Mouse (Mus musculus): ENCODE results near the gene Wdfy2. TPM values are rescaled to one million over a fixed set of nuclear protein-coding genes. Genes with fewer than 3 reads are reported as not detected.
"Not testable (repeated sequence)": the region's sequence is repeated elsewhere in the genome, so short reads cannot be mapped to it uniquely, and the experiment has no call there.

Gene Wdfy2
- polyA plus RNA-seq, 1 experiment from 2014 or later, result 10.0 TPM

DNA sequence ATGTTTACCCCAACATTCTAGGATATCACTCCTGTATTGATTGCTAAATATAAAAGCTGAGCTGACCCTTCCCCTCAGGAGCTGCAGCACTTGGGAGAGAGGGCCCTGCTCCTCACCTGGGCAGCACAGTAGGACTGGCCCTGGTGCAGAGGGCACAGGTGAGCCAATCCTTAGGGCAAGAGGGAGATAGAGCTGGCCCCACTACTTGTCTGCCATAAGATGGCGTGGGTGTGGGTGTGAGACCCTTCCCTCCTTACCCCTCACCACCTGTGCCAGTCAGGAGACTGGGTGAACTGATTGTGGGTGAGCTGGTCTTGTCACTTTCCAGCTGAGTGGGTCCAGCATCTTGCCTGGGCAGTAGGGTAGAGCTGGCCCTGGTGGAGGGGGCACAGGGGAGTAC, 47.2 kb downstream of the Wdfy2 start:
- 50% methylated on average over 1 of the region's 1 CpGs for WGBS
- Histone ChIP-seq H3K36me3 (ENCODE audit: insufficient read depth) (no peaks in the 10 kb centered on the region), H3K4me1 (ENCODE audit: insufficient read depth) (peaks cover 5% of the 10 kb centered on the region; the same call in 1 of the 2 replicates), H3K27me3 (ENCODE audit: insufficient read depth, low read length) (no peaks in the 10 kb centered on the region), H3K4me2 (no peak overlapping the region), H3K27ac (ENCODE audit: low read depth) (no peak overlapping the region), H3K9ac (no peak overlapping the region), H3K4me3 (ENCODE audit: low read depth, low read length) (no peak overlapping the region), H3K9me3 (ENCODE audit: low read depth, low read length) (no peaks in the 10 kb centered on the region)
- DNase-seq (no peak), ATAC-seq (ENCODE audit: insufficient read depth) (no peak)
- TF ChIP-seq CTCF (IDR thresholded peaks at IDR 0.05; ENCODE audit: low read depth), result no peak

DNA sequence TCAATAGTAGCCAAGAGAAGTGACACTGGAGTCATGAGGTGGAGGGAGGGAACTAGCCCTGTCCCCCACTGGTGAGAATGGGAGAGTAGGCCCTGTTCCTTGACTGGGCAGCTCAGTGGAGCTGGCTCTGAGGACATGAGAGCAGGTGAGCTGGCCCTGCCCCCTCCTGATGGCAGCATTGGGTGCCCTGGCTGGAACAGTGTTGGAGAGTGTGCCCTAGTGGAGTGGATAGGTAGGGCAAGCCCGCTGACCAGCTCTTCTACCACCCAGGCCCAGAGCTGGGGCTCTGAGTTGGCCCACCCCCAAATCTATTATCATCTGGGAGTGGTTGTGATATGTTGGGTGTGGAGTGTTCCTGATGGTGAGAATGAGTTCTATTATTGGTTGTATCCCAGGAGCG, 47.7 kb downstream of the Wdfy2 start:
- Histone ChIP-seq H3K9me3 (ENCODE audit: low read depth, low read length) (no peaks in the 10 kb centered on the region), H3K4me1 (ENCODE audit: insufficient read depth) (no peaks in the 10 kb centered on the region; the same call in 1 of the 2 replicates), H3K36me3 (ENCODE audit: insufficient read depth) (no peaks in the 10 kb centered on the region), H3K4me2 (no peak overlapping the region), H3K27ac (ENCODE audit: low read depth) (no peak overlapping the region), H3K9ac (no peak overlapping the region), H3K27me3 (ENCODE audit: insufficient read depth, low read length) (no peaks in the 10 kb centered on the region), H3K4me3 (ENCODE audit: low read depth, low read length) (no peak overlapping the region)
- DNase-seq (no peak), ATAC-seq (ENCODE audit: insufficient read depth) (no peak)
- TF ChIP-seq CTCF (IDR thresholded peaks at IDR 0.05; ENCODE audit: low read depth), result 0 out of 2 replicates have a peak, but pooled peaks have one; percentile 6
- WGBS, result 91% methylated on average over 2 of the region's 2 CpGs

DNA sequence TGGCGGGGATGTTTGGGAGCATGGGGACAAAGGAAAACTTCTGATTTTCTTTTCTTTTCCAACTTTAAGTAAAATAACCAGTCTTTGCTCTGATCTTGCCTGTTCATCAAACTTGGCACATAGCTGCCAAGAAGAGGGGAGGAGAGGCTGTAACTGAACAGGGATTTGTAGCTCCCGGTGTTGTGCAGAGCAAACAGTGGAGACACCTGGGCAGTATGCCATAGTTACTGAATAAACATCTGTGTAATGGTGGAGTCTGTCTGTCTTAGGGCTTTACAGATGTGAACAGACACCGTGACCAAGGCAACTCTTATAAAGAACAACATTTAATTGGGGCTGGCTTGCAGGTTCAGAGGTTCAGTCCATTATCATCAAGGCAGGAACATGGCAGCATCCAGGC, 53.9 kb downstream of the Wdfy2 start:
- H3K27me3 ChIP-seq (ENCODE audit: insufficient read depth, low read length), result no peaks in the 10 kb centered on the region
- 88% methylated on average over 3 of the region's 3 CpGs for WGBS
- H3K4me3 ChIP-seq (ENCODE audit: low read depth, low read length), result no peak overlapping the region
- ATAC-seq (ENCODE audit: insufficient read depth), result no peak
- H3K4me2 ChIP-seq, result no peak overlapping the region
- H3K27ac ChIP-seq (ENCODE audit: low read depth), result no peak overlapping the region
- H3K4me1 ChIP-seq (ENCODE audit: insufficient read depth), result no peaks in the 10 kb centered on the region
- H3K9me3 ChIP-seq (ENCODE audit: low read depth, low read length), result no peaks in the 10 kb centered on the region
- no peak for DNase-seq
- H3K36me3 ChIP-seq (ENCODE audit: insufficient read depth), result no peaks in the 10 kb centered on the region
- no peak overlapping the region for H3K9ac ChIP-seq
- no peak for TF ChIP-seq CTCF (IDR thresholded peaks at IDR 0.05; ENCODE audit: low read depth)

DNA sequence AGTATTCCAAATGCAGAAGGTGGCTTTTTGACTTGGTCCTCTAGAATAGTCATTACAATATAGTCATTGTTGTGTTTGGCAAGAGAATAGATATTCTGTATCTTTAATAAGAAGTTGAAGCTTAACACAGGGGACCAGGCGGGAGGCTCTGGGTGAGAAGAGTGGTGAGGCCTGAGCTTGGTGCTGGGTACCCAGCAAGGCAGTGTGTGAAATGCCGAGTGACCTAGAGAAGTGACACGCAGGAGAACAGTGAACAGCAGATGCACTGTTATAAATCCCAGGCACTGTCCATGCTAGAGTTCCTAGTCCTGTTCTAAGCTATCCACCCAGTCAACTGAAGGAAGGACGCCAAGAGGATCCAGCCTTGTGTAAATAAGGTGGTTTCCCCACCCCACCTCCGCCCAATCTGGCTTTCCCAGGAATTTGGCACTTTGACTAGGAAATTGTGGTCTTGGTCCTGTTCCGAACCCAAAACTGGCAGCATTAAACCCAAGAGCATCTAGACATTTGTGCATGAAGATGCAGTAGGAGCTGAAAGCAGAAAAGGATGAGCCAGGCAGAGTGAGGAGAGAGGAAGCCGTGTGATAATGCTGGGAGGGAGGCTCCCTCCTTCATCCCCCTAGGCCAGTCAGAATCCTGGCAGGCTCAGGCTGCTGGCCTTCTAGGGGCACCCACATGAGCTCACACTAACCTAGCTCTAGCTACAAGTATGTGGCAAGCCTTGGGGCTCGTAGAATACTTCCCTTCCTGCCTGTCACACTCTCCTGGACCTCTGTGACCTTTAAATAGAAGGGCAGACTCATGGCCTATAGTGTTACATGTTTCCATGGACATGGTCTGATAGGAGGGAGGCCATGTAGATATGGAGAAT, 55.5 kb downstream of the Wdfy2 start:
- Histone ChIP-seq H3K27ac (ENCODE audit: low read depth) (no peak overlapping the region), H3K4me2 (no peak overlapping the region), H3K4me1 (ENCODE audit: insufficient read depth) (no peaks in the 10 kb centered on the region), H3K4me3 (ENCODE audit: low read depth, low read length) (no peak overlapping the region), H3K36me3 (ENCODE audit: insufficient read depth) (no peaks in the 10 kb centered on the region), H3K9ac (no peak overlapping the region), H3K9me3 (ENCODE audit: low read depth, low read length) (no peaks in the 10 kb centered on the region), H3K27me3 (ENCODE audit: insufficient read depth, low read length) (no peaks in the 10 kb centered on the region)
- TF ChIP-seq CTCF (IDR thresholded peaks at IDR 0.05; ENCODE audit: low read depth), result no peak
- DNase-seq (no peak), ATAC-seq (ENCODE audit: insufficient read depth) (no peak)
- 64% methylated on average over 8 of the region's 8 CpGs for WGBS

DNA sequence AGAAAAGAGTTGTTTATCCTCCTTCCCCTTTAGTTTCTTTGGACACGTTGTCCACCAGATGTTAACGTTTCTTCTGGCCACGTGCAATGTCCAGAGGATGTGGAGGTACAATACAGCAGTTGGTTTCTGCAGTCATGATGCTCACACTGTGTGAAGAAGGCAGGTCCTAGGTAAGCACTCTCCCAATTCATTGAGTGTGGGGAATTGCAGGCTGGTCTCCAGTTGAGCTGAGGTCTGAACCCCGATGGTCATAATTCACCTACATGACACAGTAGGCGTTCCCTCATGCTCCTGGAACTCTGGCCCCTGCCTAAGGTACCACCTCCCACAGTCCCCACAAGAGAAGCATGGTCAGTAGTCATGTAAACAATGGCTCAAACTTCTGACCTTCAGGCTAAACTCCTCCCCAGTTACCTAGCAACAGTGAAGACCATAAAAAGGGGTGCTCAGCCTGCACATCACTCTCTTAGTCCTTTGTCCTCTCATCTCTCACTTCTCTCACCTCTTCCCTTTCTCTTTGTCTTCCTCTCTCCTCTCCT, 56.2 kb downstream of the Wdfy2 start:
- ATAC-seq (ENCODE audit: insufficient read depth); H3K9me3 ChIP-seq (ENCODE audit: low read depth, low read length); H3K4me2 ChIP-seq; H3K27me3 ChIP-seq (ENCODE audit: insufficient read depth, low read length); H3K4me1 ChIP-seq (ENCODE audit: insufficient read depth); H3K36me3 ChIP-seq (ENCODE audit: insufficient read depth); DNase-seq; H3K27ac ChIP-seq (ENCODE audit: low read depth); H3K4me3 ChIP-seq (ENCODE audit: low read depth, low read length); H3K9ac ChIP-seq: not testable (repeated sequence)
- WGBS, result 49% methylated on average over 5 of the region's 5 CpGs

DNA sequence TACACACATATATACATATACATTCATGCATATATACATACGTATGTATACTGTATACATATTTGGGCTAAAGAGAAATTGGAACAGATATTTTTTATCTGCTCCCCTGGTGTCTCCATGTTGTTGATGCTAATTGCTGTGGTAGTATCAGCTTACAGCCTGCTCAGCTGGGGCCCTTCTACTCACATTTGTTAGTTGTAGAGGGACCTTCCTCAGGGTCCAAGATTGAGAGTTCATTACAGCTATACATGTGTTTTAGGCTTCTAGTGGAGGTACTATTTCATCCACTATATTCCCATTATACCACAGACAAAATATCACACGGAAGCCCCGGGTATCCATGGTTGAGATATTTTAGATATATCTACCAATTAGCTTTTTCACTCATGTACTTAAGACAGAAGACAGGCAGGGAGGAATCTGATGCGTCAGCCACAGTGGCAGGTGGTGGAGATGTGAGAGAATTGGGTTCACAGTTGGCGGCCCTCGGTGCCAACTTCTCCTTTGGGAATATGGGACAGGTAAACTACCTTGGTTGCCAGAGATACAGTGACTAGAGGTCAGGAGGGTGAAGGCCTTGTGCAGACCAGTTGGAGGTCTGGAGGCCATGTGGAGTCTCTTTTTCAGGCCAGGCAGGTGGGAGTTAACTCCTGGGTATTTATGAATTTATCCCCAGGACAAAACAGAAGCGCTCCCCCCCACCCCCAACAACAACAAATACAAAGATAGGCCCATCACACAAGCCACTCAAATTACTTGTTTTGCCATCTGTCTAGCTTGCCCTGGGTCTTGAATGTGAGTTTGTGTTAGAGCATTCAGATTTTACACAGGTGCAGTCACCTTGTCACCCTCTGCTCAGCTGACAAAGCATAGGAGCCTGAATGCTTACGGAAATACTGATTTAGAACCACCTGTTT, 57.7 kb downstream of the Wdfy2 start:
- no peak overlapping the region for H3K27ac ChIP-seq (ENCODE audit: low read depth)
- no peak for DNase-seq
- TF ChIP-seq CTCF (IDR thresholded peaks at IDR 0.05; ENCODE audit: low read depth), result no peak
- no peaks in the 10 kb centered on the region for H3K4me1 ChIP-seq (ENCODE audit: insufficient read depth)
- H3K9me3 ChIP-seq (ENCODE audit: low read depth, low read length), result no peaks in the 10 kb centered on the region
- H3K27me3 ChIP-seq (ENCODE audit: insufficient read depth, low read length), result no peaks in the 10 kb centered on the region
- H3K4me3 ChIP-seq (ENCODE audit: low read depth, low read length), result no peak overlapping the region
- 87% methylated on average over 8 of the region's 8 CpGs for WGBS
- no peak for ATAC-seq (ENCODE audit: insufficient read depth)
- H3K4me2 ChIP-seq, result no peak overlapping the region
- H3K36me3 ChIP-seq (ENCODE audit: insufficient read depth), result no peaks in the 10 kb centered on the region
- H3K9ac ChIP-seq, result no peak overlapping the region

DNA sequence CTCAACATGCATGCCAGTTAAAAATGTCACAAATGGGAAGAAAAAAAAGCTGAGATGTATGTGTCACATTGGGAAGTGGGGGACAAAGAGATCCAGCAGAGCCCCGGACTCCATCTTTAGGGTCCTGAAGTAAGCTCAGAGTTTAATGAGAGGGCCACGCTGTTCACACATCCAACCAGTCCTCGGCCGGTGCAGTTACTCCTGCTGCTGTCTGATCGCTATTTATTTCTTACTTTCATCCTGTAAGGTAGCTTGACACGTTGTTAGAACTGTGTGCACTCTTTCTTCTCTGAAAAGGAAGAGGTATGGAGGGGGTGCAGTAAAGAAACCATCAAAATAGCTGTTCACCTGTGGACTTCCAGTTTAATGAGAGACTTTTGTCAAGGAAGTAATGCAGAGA, 60.6 kb downstream of the Wdfy2 start:
- Histone ChIP-seq H3K9ac (no peak overlapping the region), H3K4me1 (ENCODE audit: insufficient read depth) (no peaks in the 10 kb centered on the region), H3K9me3 (ENCODE audit: low read depth, low read length) (no peaks in the 10 kb centered on the region), H3K36me3 (ENCODE audit: insufficient read depth) (no peaks in the 10 kb centered on the region), H3K27ac (ENCODE audit: low read depth) (no peak overlapping the region), H3K27me3 (ENCODE audit: insufficient read depth, low read length) (no peaks in the 10 kb centered on the region), H3K4me3 (ENCODE audit: low read depth, low read length) (no peak overlapping the region), H3K4me2 (no peak overlapping the region)
- 78% methylated on average over 6 of the region's 6 CpGs for WGBS
- TF ChIP-seq CTCF (IDR thresholded peaks at IDR 0.05; ENCODE audit: low read depth), result no peak
- DNase-seq, result no peak
- no peak for ATAC-seq (ENCODE audit: insufficient read depth)
